Mouse (Mus musculus): ENCODE results near the gene Fgfr1op.
A peak's percentile ranks its signal among the peaks of the same experiment; 100 is the strongest.
"Not testable (repeated sequence)": the region's sequence is repeated elsewhere in the genome, so short reads cannot be mapped to it uniquely, and the experiment has no call there.

Gene Fgfr1op

GRCm38 (mm10) chr17:8164701-8165607 lies at the start of gene Fgfr1op:
Fgfr1op (plus strand) TSS chr17:8165501.
- DNase-seq (ENCODE audit: low spot score in 2 of 2), result peak in 1 of 2 experiments; percentile 10

- DNase-seq (ENCODE audit: low spot score in 2 of 2), result peak in 1 of 2 experiments; percentile 9
Observed at GRCm38 (mm10) chr17:8116378-8116777, 48.9 kb upstream of the Fgfr1op start.

- DNase-seq (ENCODE audit: low spot score in 2 of 2), result not testable (repeated sequence)
Observed at GRCm38 (mm10) chr17:8116928-8117327, 48.4 kb upstream of the Fgfr1op start.

GRCm38 (mm10) chr17:8122974-8123373 lies 42.3 kb upstream of the Fgfr1op start:
- not testable (repeated sequence) for DNase-seq (ENCODE audit: low spot score in 2 of 2)

GRCm38 (mm10) chr17:8124586-8124985 lies 40.7 kb upstream of the Fgfr1op start:
- DNase-seq (ENCODE audit: low spot score in 2 of 2), result not testable (repeated sequence)

GRCm38 (mm10) chr17:8128326-8128993 lies 36.8 kb upstream of the Fgfr1op start:
- not testable (repeated sequence) for DNase-seq (ENCODE audit: low spot score in 2 of 2)

GRCm38 (mm10) chr17:8129578-8129977 lies 35.7 kb upstream of the Fgfr1op start:
- DNase-seq (ENCODE audit: low spot score in 2 of 2), result not testable (repeated sequence)

- not testable (repeated sequence) for DNase-seq (ENCODE audit: low spot score in 2 of 2)
Observed at GRCm38 (mm10) chr17:8130849-8131248, 34.5 kb upstream of the Fgfr1op start.

- DNase-seq (ENCODE audit: low spot score in 2 of 2), result not testable (repeated sequence)
Observed at GRCm38 (mm10) chr17:8138116-8138515, 27.2 kb upstream of the Fgfr1op start.

GRCm38 (mm10) chr17:8140210-8140609 lies 25.1 kb upstream of the Fgfr1op start:
- not testable (repeated sequence) for DNase-seq (ENCODE audit: low spot score in 2 of 2)

- DNase-seq (ENCODE audit: low spot score in 2 of 2), result not testable (repeated sequence)
Observed at GRCm38 (mm10) chr17:8143802-8144673, 21.3 kb upstream of the Fgfr1op start.

- not testable (repeated sequence) for DNase-seq (ENCODE audit: low spot score in 2 of 2)
Observed at GRCm38 (mm10) chr17:8146931-8147330, 18.4 kb upstream of the Fgfr1op start.

GRCm38 (mm10) chr17:8147439-8148316 lies 17.6 kb upstream of the Fgfr1op start, which contains the start of the genes Gm49673 and Rnaset2a:
Gm49673 (minus strand) TSS chr17:8147788.
Rnaset2a (minus strand) TSS chr17:8148097.
- DNase-seq (ENCODE audit: low spot score in 2 of 2), result peak in 1 of 2 experiments; percentile 44

GRCm38 (mm10) chr17:8155010-8155409 lies 10.3 kb upstream of the Fgfr1op start:
- not testable (repeated sequence) for DNase-seq (ENCODE audit: low spot score in 2 of 2)

GRCm38 (mm10) chr17:8155982-8156381 lies 9.3 kb upstream of the Fgfr1op start:
- not testable (repeated sequence) for DNase-seq (ENCODE audit: low spot score in 2 of 2)

GRCm38 (mm10) chr17:8158627-8159026 lies 6.7 kb upstream of the Fgfr1op start:
- not testable (repeated sequence) for DNase-seq (ENCODE audit: low spot score in 2 of 2)

- peak in 1 of 2 experiments; percentile 50 for DNase-seq (ENCODE audit: low spot score in 2 of 2)
Observed at GRCm38 (mm10) chr17:8160969-8161368, 4.3 kb upstream of the Fgfr1op start.

GRCm38 (mm10) chr17:8165608-8165945 lies 276 bp downstream of the Fgfr1op start:
- DNase-seq (ENCODE audit: low spot score in 2 of 2), result peak; percentile 23 to 42

GRCm38 (mm10) chr17:8165977-8166376 lies 676 bp downstream of the Fgfr1op start:
- DNase-seq (ENCODE audit: low spot score in 2 of 2), result not testable (repeated sequence)

GRCm38 (mm10) chr17:8166454-8166853 lies 1.2 kb downstream of the Fgfr1op start:
- not testable (repeated sequence) for DNase-seq (ENCODE audit: low spot score in 2 of 2)

Data from thymus, postnatal 10 days (tissue).